Mouse (Mus musculus) cerebellum, postnatal 10 days (tissue): ENCODE data around the gene Ssbp4.

Experiments
- DNase-seq, 2 experiments: peaks; one replicate each; pipeline ENCODE4 v3.0.0; 2021; ENCODE audit warnings: mixed read lengths in 2 of 2

Ssbp4 gene

GRCm38 (mm10) chr8:70585258-70585652 lies 23.4 kb downstream of the Ssbp4 start:
- peak; percentile 63 to 65 for DNase-seq

- DNase-seq: no peak
These were observed 23.9 kb downstream of the Ssbp4 start for GRCm38 (mm10) chr8:70584606-70585257.

- DNase-seq: peak; percentile 90 to 94
These were observed 24.9 kb downstream of the Ssbp4 start for GRCm38 (mm10) chr8:70583476-70584387.

GRCm38 (mm10) chr8:70577207-70577606 lies 31.5 kb downstream of the Ssbp4 start:
- no peak for DNase-seq

GRCm38 (mm10) chr8:70574915-70575314 lies 33.8 kb downstream of the Ssbp4 start:
- DNase-seq: peak; percentile 50 to 64

GRCm38 (mm10) chr8:70574302-70574701 lies 34.4 kb downstream of the Ssbp4 start:
- DNase-seq: no peak

GRCm38 (mm10) chr8:70570990-70571389 lies 37.7 kb downstream of the Ssbp4 start:
- DNase-seq: peak in 1 of 2 experiments; percentile 38

GRCm38 (mm10) chr8:70570360-70570759 lies 38.3 kb downstream of the Ssbp4 start:
- peak in 1 of 2 experiments; percentile 25 for DNase-seq

GRCm38 (mm10) chr8:70565561-70565960 lies 43.1 kb downstream of the Ssbp4 start:
- DNase-seq: peak in 1 of 2 experiments; percentile 47

- peak in 1 of 2 experiments; percentile 10 for DNase-seq
These were observed 43.9 kb downstream of the Ssbp4 start for GRCm38 (mm10) chr8:70564696-70565235.

GRCm38 (mm10) chr8:70563763-70564387 lies 44.8 kb downstream of the Ssbp4 start:
- peak in 1 of 2 experiments; percentile 6 for DNase-seq

GRCm38 (mm10) chr8:70562802-70563201 lies 45.9 kb downstream of the Ssbp4 start:
- DNase-seq: peak in 1 of 2 experiments; percentile 6

GRCm38 (mm10) chr8:70561809-70562535 lies 46.7 kb downstream of the Ssbp4 start:
- no peak for DNase-seq

- DNase-seq: no peak
These were observed 47.3 kb downstream of the Ssbp4 start for GRCm38 (mm10) chr8:70561357-70561756.

GRCm38 (mm10) chr8:70560564-70560963 lies 48.1 kb downstream of the Ssbp4 start:
- no peak for DNase-seq

- peak; percentile 75 to 79 for DNase-seq
These were observed 48.6 kb downstream of the Ssbp4 start for GRCm38 (mm10) chr8:70560096-70560495.

- DNase-seq: no peak
These were observed 49.7 kb downstream of the Ssbp4 start for GRCm38 (mm10) chr8:70558983-70559382.

GRCm38 (mm10) chr8:70558334-70558733 lies 50.3 kb downstream of the Ssbp4 start:
- no peak for DNase-seq

- no peak for DNase-seq
These were observed 53.5 kb downstream of the Ssbp4 start for GRCm38 (mm10) chr8:70555079-70555747.

- DNase-seq: peak; percentile 77 to 81
These were observed 54.9 kb downstream of the Ssbp4 start for GRCm38 (mm10) chr8:70553740-70554139.

GRCm38 (mm10) chr8:70552836-70553235 lies 55.8 kb downstream of the Ssbp4 start:
- no peak for DNase-seq
